Mouse (Mus musculus) lung, adult 2 months (tissue): Measurements from ENCODE around the gene Smu1.

ENCODE experiments used
- CTCF ChIP-seq: fragments of 200-500 bp; IDR thresholded peaks from 2 replicates; pipeline ENCODE4 v1.5.1; 2011; ENCODE audit warnings: mild to moderate bottlenecking, low read length, control low read depth; ENCODE audit not compliant: insufficient read depth
- POLR2A ChIP-seq: fragments of 200-500 bp; IDR thresholded peaks from 2 replicates; pipeline ENCODE4 v1.6.1; 2011; ENCODE audit warnings: low read depth, mild to moderate bottlenecking, control low read depth, low read length, borderline replicate concordance; ENCODE audit errors: extremely low read depth

DNA sequence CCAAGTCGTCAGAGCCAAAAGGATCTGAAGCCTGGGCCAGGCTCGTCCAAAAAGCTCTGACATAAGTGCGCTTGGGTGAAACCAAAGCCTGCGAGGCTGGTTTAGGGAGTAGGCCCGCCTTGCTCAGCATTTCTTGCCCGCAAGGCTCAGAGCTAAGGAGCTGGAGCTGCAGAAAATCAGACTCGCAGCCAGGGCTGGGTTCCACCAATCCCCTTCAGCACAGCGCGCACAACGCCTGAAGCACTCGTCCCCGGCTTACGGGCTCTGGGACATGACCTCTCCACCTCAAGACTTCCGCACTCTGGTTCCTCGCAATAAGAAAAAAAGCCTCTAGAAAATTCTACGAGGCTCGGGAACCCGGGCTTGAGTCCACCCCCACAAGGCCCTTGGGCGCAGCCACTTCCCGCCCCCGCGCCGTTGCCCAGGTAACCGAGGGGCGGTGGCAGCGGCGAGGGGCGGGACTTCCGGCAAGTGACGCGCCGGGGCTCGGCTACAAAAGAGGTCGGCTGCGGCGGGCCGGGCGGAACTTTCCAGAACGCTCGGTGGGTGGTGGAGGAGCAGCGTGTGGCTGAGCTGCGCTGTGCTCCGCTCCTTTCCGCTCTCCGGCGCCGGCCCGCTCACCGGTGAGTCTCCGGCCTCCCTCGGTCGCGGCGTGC is 35.6 kb downstream of the Smu1 start, which contains the start of gene Dnaja1:
- peak; percentile 89 for TF ChIP-seq POLR2A
- TF ChIP-seq CTCF, result no peak
